In the genomic region with DNA sequence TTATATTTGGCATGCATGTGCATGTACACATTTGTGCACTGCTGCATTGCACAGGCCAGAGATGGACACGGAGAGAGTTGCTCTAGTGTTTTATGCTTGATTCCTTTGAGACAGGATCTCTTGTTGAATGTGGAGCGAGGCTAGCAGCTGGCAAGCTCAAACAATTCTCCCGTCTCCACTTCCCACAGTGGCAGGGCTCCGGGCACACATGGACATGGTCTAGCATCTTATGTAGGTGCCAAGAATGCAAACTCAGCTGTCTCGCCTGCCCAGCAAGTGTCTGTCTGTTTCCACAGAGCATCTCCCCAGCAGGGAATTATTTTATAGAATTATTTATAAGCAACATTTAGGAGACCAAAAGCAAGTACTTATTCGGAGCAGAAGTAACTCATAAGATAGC, we compare ENCODE assay signal across 12 mouse cellular contexts.
A peak's percentile ranks its signal among the peaks of the same experiment; 100 is the strongest.
DNase-seq lines count a peak whose midpoint lies in the region; TF ChIP-seq lines count a peak whose summit lies in the region.
"Had no signal": no experiment of that assay in that cellular context is flagged by ENCODE, and none has a peak within 500 bp of the region (broad histone marks: within the 10 kb centered on the region; RNA-seq: fewer than 3 reads in every experiment).

No protein-coding gene starts in this region.

- DNase-seq in cerebellum, postnatal 10 days: peak; percentile 38 to 61
- no peak for DNase-seq in cerebellum, adult 8-10 months
- DNase-seq in gastrocnemius, postnatal 14 days: peak; percentile 21
- DNase-seq in gastrocnemius, adult 8-10 months (ENCODE audit: low spot score in 2 of 2): no peak
- DNase-seq in left cerebral cortex, postnatal 4 days: peak; percentile 68
- DNase-seq in left cerebral cortex, postnatal 10 days (ENCODE audit: extremely low spot score in 1 of 2, low spot score in 2 of 2): no peak
- peak; percentile 23 for DNase-seq in brain, embryonic 14.5 days (ENCODE audit: low read depth)
- DNase-seq: adrenal gland, postnatal 14 days; gastrocnemius, postnatal 10 days; heart, adult 2 months; heart, postnatal 14 days; kidney, adult 2 months had no signal

- no peak for TF ChIP-seq CTCF in brain, embryonic 14.5 days (IDR thresholded peaks at IDR 0.05; ENCODE audit: borderline replicate concordance, extremely low read depth, insufficient read depth, insufficient read length)

- no peak for TF ChIP-seq POLR2A in brain, embryonic 14.5 days (IDR thresholded peaks at IDR 0.05; ENCODE audit: borderline replicate concordance, extremely low read depth, insufficient read depth, insufficient read length, poor library complexity, severe bottlenecking)

- intact Hi-C loops in gastrocnemius, postnatal 14 days (cut with DNase I; ENCODE audit: low total_unique reads): loop anchor here (10.0 kb wide), 1 partner anchor 238 kb away; a partner anchor contains a TSS
- intact Hi-C loops in left cerebral cortex, postnatal 4 days (cut with DNase I): no loop called here
- intact Hi-C loops in left cerebral cortex, postnatal 10 days (cut with DNase I): no loop called here

Comparison
In these comparisons a context has a peak if more than half of its experiments do, and no peak if none do; other contexts are left out.
1. DNase-seq: peak in cerebellum, postnatal 10 days (2 of 2), gastrocnemius, postnatal 14 days (single experiment), left cerebral cortex, postnatal 4 days (single experiment) and brain, embryonic 14.5 days (single experiment); none in cerebellum, adult 8-10 months (single experiment), gastrocnemius, adult 8-10 months (0 of 2) and left cerebral cortex, postnatal 10 days (0 of 2).